Mouse (Mus musculus) CH12F3 (cell line): ENCODE results near the gene Dbr1.
"Not testable (repeated sequence)": the region's sequence is repeated elsewhere in the genome, so short reads cannot be mapped to it uniquely, and the experiment has no call there.

Experiments used
- in situ Hi-C: fragments of 300-500 bp; cut with MboI; formaldehyde crosslinking; loops from 2 replicates; pipeline ENCODE4 v1.14.3; 2020; ENCODE audit warnings: low sequenced_read_pairs

The Dbr1 gene

DNA sequence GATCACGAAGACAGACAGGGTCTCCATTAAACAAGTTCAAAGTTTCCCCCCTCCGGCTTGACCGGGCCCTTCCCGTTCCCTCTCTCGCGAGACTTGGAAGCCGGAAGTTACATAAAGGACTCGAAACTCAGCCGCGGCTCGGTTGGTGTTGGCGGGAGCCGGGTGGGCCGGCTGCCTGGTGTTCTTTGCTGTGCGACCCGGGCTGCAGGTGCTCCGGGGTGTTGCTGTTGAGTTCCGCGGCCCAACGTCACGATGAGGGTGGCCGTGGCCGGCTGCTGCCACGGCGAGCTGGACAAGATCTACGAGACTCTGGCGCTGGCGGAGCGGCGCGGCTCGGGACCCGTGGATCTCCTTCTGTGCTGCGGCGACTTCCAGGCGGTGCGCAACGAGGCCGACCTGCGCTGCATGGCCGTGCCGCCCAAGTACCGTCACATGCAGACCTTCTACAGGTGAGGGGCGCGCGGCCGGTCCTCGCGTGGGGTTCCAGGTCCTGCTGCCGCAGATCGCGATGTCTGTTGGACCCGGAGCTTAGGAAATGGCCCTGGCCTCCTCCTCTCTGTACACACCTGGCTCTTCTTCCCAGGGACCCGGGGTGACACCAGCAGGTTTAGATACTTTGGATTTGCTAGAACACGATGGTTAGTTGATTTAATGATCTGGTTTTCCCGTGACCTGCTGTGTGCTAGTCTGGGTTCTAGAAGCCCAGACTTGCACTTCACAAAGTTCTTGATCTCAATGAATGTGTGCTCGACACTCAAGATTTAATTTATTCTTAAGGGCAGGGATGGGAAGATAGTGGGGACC is at the start of gene Dbr1:
Gene Dbr1, plus strand, starts transcription at position 123 of the 804 bp plus-strand sequence.
- in situ Hi-C loops: loop anchor here (10.0 kb wide), 1 partner anchor 111 kb away; no protein-coding TSS in a partner anchor

DNA sequence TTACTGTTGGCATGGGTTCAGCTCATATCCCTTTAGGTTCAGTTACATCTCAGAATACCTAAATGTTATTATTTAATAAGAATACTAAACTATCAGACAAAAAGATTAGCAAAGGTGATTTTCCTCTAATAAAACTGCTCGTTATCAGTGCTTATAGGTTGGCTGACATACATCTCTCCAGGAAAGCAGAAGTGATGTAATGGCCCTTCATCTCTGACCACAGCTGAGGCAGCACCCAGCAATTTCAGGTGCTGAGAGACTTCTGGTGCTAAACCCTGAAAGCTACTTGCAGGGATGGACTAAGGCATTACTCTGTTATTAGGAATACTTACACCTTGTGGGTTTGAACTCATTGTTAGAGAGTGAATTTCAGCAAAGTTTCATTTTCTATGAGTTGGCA is 43.7 kb upstream of the Dbr1 start:
- in situ Hi-C loops: no loop called here

DNA sequence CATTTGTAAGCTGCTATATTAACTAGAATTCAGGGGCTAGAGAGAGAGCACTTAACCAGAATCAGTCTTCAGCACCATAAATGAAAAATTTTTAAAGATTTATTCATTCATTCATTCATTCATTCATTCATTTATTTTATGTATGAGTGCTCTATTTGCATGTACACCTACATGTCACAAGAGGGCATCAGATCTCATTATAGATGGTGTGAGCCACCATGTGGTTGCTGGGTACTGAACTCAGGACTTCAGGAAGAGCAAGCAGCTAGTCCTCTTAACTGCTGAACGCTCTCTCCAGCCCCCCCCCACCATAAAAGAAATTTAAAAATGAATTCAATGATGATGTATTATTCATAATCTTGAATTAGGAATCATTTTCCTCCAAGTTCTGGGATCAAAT is 29.3 kb upstream of the Dbr1 start:
- in situ Hi-C loops: no loop called here

DNA sequence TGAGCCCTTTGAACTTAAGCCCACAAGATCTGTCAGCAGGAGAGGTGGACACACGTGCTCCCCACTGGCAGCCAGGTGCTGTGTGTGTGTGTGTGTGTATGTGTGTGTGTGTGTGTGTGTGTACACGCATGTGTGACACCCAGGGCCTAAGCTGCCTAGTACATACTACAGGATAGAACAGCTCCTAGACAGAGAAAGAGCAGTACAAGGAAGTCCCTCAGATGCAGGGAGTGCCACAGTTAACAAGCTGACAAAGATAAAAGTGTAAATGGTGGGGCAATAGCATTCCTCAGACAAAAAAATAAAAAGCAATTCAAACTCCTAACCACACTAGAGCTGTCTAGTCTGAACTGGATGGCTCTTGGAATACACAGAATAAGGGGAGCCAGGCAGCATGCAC is 23.5 kb upstream of the Dbr1 start:
- in situ Hi-C loops: no loop called here

DNA sequence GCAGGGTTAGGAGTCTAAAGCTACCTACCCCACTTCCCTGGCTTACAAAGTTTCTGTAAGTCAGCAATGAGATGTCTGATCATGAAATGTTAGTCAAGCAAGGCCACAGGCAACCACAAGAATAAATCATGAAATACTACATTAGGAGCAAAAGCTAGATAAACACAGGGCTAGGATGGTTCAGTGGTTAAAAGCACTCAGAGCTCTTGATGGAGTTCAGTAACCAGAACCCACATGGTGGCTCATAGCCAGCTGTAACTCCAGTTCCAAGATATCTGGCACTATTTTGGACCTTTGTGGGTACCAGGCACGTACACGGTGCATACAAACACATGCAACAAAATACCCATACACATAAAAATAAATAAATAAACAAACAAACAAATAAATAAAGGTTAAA is 22.6 kb upstream of the Dbr1 start:
- in situ Hi-C loops: no loop called here

DNA sequence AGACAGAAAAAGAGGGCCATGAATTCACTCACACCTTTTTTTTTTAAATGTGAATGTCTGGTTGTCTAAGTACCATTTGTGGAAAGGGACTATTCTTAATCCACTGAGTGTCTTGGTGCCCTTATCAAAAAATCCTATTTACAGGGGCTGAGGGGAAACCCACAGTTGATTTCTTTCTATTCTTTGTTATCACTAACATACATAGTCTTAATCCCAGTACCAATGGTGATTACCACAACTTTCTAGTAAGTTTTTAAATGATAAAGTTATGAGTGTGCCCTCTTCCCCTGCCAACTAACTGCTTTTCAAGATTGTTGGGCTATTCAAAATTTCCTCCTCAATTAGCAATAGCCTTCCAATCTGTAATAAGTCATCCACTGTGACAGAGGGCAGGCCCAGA is 21.5 kb upstream of the Dbr1 start:
- in situ Hi-C loops: no loop called here

DNA sequence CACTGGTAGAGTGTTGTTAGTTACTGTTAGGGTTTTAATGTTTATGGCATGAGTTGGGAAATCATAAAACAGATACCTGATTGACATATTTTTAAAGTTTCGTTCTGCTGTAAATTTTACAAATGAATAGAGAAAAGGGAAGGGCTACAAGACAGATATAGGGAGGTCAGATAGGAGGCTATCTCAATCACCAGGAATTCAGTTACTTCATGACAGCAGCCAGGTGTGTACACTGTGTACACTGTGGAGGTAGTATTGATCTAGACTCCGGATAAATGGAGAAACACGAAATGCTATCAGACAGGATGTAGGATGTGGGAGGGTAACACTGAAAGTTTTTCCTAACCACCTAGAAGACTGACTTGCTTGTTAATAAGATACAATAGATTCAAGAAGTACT is 20.3 kb upstream of the Dbr1 start:
- in situ Hi-C loops: no loop called here

DNA sequence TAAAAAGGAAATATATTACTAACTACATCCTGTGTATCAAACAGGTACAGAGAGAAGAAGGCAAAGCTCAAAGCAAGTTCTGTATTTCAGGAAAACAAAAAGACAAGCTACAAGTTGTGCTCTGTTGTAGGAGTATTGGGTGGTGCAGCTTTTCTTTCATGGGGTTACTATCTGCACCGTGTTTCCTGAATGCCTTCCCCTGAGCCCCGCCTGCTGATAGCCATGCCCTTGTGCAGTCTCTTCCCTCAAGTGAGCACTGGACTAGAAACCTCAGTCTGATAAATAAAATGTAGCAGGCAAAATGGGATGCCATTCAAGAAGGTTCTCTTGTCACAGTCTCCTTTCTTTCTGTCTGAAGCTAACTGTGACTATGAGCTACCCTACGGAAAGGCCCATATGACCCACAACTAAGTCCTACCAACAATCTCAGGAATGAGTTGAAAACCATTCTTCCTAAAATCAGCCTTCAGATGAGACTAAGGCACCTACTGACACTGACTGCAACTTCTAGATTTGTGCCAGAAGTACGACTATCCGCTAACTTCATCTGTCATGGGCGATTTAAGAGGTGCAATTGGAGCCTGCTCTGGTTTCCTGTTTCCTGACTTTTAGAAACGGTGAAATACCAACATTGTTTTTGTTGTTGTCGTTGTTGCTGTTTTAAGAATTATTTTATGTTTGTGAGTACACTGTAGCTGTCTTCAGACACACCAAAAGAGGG is 17.9 kb upstream of the Dbr1 start:
- in situ Hi-C loops: no loop called here

DNA sequence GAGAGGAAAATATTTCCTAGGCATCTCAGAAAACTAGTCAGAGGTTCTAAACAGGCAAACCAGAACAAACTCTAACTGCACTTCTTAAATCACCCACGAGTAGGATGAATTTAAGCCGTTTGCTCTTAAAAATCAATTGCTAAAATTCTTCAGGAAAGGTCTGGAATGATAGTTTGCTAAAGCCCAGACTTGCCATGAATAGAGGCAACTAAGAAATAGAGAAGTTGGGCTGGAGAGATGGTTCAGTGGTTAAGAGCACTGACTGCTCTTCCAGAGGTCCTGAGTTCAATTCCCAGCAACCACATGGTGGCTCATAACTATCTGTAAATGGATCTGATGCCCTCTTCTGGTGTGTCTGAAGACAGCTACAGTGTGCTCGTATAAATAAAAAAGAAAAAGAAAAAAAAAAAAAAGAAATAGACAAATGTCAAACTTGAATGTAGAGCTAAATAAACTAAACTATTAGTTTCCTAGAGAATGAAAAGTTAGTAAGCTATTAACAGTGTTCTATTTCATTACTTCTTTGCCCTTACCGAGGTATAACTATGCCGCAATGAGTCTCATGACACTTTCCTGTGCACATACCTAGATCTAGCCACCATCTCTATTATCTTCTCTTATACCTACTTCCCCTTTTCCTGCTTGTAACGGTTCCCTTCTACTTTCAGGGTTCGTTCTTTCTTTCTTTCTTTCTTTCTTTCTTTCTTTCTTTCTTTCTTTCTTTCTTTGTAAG is 16.6 kb upstream of the Dbr1 start:
- in situ Hi-C loops: no loop called here

DNA sequence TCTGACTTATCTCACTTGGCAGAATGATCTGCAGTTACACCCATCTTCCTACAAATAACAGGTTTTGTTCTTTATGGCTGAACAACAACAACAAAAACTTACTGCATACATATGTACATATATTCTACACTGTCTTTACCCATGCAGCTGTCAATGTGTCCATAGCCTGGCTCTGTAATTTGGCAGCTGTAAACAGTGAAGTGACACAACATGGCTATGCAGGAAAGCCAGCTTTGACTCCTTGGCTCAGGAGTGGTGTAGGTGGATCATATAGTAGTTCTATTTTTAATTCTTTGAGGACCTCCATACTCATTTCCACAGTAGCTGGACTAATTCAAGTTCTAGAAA is 16.1 kb upstream of the Dbr1 start:
- in situ Hi-C loops: no loop called here

DNA sequence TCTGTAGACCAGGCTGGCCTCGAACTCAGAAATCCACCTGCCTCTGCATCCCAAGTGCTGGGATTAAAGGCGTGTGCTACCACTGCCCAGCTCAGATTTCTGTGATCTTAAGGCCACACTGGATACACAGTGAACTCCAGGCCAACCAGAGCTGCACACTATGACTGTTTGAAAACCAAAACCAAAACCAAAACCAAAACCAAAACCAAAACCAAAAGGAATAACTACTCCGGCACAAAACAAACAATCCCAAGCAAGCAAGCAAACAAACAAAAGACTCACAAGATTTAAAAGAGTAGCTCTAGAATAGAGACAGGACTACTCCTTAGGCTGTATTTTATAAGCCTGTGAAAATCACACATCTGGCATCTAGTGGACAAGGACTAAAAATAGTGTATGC is 15.2 kb upstream of the Dbr1 start:
- in situ Hi-C loops: no loop called here

DNA sequence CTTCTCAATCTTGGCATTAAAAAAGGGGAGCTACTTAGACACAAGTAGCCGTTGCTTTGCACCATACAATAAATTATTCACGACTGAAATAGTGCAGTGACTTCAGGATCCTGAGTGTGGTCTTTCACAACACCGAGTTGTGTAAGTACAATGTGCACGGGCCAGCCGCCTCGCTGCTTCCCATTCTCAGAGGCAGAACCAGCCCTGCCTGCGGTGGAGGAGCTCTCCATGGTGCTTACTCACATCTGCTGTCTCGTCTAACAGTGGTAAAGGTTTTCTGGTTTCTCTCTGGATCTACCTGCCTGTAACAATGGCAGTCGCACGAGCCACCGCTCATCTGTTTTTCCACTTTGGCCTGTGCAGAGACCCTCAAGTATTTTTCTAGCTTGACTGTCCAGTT is 11.9 kb upstream of the Dbr1 start:
- in situ Hi-C loops: no loop called here

DNA sequence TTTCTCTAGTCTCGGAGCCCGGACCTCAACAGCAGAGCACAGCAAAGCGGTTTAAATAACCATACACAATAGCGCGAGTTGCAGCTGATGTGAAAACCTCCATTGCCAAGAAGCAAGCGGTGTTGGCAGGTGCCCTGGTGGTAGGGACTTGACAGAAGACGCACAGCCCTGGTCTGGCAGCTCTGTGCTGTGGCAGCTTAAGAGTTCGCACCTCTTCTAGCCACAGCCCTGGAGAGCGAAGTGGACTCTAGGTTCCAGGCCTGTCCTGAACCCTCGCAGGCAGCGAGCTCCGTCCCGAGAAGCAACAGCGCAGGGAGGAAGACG is 7.6 kb upstream of the Dbr1 start:
- in situ Hi-C loops: no loop called here

DNA sequence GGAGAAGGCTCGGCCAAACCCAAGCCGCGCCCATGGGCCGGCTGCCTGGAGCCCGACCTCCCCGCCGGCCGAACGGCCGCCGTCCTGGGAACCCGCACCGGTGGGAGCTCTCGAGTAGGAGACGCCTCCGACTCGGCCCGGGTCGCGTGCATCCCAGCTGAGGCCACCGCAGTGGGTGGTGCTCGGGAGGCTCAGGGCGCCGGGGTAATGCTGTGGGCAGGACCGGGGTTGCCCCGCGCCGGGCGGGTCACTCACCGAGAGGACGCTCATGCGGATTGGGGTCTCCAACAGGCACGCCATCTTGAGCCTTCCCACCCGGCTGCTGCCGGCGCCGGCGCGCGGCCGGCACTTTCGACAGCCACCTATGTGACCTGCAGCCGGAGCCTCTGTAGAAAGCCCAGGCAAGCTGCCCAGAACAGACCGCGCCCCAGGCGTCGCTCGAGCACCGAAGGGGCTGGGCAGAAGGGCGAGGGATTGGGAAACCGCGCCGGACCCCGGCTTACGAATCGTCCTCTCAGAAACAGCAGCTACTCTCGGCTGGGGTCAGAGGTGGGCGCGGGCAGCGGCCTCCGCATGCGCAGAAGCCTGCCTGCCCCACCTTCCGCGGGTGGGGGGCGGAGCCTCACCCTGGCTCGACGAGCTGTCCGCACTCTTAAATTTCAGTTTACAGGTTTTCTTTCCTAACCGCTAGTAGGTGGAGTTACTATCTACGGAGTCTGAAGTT is 7.1 kb upstream of the Dbr1 start, which contains the start of gene Armc8:
Gene Armc8, minus strand, starts transcription at position 553 of the 724 bp plus-strand sequence.
- in situ Hi-C loops: no loop called here

DNA sequence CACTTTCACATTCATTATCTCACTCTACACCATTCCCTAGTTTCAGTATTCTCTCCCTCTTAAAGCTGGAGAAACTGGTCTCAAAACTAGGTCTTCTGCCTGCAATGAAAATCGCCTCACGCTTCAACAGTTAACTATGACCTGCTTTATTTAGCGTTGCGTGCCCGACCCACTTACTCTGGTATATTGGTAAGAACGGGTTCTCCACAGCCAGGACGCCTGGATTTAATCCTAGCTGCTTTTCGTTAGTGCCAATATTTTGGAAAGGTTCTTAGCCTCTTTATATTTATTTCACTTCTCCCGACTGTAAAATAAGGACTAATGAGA is 6.6 kb upstream of the Dbr1 start:
- in situ Hi-C loops: no loop called here

DNA sequence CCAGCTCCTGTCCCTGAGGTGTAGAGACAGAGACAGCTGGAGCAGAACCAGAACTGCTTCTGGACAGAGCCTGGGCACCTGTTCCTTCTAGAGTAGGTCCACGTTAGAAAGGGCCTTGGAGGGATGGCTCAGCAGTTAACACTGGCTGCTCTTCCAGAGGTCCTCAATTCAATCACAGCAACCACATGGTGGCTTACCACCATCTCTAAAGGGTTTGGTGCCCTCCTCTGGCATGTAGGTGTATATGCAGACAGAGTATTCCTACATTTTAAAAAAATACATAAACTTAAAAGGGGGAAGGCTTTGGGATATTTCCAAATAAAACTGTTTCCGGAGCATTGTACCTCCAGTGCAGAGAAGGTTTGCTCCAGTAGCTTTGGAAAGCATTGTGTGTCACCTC is 5.1 kb downstream of the Dbr1 start:
- in situ Hi-C loops: no loop called here

DNA sequence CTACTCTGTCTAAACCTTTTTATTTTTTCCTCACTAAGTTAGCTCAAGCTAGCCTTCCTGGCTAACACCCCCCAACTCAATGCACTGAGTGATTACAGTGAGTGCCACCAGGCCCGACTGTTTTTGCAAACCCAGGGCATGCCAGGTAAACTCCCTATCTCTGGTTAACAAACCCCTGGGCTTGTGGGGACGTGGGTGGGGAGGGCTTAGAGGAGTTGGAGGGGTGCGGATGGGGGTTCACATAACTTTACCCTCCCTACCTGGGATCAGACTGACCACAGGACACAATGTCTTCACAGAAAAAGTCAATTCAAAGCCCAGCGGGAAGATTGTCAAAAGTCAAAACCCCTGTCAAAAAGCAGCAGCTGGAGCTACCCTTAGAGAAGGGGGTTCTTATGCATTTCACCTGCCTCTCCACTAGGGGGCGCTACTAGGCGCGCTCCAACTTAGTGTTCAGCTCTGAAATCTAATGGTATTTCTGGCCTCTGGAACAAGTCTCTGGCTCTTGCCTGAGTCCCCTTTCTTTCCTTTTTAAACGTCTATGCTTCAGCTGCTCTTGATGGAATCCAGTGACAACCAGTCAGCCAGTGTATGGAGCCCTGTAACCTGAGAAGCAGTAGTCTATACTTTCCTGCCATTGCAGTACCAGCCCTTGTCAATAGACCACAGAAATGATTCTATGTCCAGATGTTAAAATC is 12.1 kb downstream of the Dbr1 start:
- in situ Hi-C loops: no loop called here

DNA sequence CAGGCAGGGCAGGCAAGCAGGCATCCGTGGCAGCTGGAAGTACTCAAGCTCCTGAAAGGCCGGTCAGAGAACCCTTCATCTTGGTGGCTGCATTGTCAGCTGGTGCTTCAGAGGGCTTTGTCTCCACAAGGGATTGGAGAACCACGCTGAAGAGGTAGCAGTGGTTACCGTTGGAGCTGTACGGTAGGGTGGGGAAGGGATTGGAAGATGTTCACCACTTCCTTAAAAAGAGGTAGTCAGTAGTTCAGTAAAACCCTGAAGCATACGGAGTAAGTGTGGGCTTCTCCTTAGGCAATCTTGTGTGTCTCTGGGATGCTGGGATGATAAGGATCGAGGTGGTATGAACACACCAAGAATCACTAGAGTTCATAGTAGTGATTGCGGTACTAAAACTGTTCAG is 15.5 kb downstream of the Dbr1 start:
- in situ Hi-C loops: no loop called here

DNA sequence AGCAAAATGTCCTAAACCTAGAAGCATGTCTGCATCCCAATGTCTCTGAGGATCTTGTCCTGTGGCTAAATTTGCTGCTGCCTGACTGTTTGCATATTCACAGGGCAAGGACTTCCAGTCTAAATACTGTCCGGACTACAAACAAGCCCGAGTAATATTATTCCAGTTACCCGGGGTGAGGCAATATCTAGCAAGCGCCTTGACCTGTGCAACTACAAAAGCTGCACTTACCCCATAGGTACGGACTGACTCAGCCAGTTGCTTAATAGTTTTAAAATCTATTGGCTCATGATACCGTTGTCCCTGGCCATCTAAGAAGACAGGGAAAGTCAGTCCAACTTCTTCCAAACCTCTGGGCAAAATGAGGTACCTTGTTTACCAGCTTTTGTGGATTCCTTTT is 23.5 kb downstream of the Dbr1 start:
- in situ Hi-C loops: not testable (repeated sequence)

DNA sequence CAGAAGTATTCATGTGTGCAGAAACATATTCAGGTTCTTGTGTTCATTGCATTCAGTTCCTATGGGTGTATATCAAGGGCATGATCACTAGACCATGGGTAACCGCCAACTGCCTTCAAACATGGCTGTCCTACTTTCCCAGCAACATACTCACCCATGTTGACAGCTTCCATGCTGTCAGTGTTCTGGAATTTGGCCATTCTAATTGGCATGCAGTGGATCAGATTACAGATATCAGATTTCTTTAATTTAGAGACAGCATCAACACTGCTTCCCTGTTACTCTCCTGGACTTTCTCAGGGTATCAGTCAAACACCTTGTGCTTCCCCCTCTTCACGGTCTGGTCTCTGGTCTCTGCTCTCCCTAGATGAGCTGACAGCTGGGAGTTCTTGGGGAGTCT is 28.0 kb downstream of the Dbr1 start:
- in situ Hi-C loops: no loop called here

DNA sequence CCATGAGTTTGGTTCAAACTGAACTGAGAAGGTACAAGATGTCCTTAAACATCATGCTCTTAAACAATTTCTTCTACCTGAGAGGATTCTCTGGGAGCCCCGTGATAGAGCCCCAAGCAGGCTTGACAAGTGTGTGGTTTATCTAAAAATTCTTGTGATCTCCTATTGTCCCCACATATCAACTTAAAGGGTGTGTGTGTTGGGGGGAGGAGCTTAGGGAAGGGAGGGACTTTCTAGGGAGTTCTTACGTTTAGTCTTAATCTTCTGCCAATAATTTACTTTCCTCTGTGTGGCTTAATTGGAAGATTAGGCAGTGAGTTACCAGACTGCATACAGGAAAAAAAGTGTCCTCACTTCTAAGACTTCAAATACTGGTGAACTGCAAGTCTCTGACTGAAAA is 36.6 kb downstream of the Dbr1 start, which contains the start of gene A4gnt:
Gene A4gnt, plus strand, starts transcription at position 301 of the 400 bp plus-strand sequence.
- in situ Hi-C loops: no loop called here
